Mouse (Mus musculus): ENCODE results near the gene Tsr2.

The Tsr2 gene

DNA sequence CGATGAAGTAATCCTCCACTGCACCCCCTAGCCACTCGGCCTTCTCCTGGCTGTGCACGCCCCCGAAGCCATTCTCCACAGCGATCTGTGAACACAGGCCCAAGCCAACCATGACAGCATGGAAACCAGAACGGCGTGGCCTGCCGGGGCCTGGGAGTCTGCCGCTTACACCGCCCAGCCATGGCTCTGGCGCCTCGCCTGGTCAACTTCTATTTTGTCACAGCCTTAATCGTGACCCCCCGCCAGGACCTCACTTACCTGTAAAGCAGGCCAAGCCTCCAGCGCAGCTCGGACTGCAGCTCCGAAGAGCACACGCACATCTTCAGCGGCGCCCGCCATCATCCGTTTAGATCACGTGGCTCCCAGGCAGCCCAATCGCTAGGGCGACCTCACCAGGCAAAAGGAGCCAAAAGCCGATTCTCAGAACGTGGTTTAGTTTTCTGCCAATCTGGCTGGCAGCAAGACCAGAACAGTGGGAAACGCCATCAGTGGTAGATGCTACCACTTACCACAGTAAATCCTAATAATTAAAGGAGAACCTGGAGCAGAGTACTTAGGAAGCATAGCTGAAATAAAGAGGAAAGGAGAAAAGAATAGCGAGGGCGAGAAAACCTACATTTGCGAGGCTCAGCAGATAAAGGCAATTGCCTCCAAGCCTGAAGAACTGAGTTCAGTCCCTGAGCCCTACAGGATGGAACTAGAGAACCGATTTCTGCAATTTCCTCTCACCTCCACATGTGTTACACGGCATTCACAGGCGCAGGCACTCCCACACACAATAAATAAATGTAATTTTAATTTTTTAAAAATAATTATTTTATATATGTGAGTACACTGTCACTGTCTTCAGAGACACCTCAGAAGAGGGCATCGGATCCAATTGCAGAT, at the start of gene Tsr2:
TSS of gene Tsr2 (minus strand) at position 373 of the 888 bp plus-strand sequence.
- DNase-seq: peak; percentile 81

DNA sequence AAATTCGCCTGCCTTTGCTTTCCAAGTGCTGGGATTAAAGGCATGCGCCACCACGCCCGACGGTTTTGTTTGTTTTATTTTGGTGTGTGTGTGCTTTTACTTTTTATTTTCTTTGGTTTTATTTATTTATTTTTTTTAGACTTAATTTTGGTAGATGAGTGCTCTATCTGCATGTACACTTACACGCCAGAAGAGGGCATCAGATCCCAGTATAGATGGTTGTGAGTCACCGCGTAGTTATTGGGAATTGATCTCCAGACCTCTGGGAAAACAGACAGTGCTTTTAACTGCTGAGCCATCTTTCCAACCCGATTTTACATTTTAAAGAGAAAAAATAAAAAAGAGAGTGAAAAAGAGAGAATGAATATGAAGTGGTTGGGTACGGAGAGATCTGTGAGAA, 36.4 kb upstream of the Tsr2 start:
- DNase-seq: peak; percentile 2

- DNase-seq: no peak
Measured at GRCm38 (mm10) chrX:151130493-151130892, 34.1 kb upstream of the Tsr2 start.

DNA sequence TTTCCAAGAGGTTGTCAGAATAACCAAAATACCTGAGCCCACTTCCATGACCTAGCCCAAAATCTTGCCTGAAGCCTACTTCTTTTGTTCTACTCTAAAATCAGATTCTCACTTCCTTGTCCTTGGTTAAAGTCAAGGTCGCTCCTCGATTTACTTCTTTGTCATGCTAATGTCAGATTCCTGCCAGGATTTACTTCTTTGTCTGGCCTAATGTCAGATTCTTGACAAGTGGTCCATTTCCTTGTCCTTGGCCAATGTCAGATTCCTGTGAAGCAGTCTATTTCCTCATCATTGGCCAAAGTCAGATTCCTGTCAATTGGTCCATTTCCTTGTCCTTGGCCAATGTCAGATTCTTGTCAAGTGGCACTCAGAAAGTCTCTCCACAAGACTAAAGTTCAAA, 27.6 kb upstream of the Tsr2 start:
- DNase-seq: no peak

DNA sequence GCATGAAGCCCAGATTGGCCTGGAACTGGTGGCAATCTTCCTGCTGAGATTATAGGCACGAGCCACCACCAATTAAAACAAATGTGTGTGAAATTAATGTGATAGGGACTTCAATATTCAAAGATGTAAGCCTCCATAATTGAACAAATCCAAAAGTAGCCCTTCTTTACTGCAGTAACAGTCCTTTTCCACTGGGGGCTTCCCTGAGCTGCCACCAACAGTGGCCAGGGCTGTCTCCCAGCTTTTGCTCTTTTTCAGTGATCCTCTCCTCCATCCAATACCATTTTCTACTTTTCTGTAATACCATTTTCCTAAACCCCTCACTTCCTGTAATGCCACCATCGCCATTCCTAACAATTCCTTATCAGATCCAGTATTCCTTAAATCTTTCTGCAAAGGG, 21.1 kb upstream of the Tsr2 start:
- DNase-seq: peak; percentile 4

GRCm38 (mm10) chrX:151116795-151117194, 20.5 kb upstream of the Tsr2 start:
- DNase-seq: peak; percentile 44

- no peak for DNase-seq
Measured at GRCm38 (mm10) chrX:151107301-151108067, 11.1 kb upstream of the Tsr2 start.

DNA sequence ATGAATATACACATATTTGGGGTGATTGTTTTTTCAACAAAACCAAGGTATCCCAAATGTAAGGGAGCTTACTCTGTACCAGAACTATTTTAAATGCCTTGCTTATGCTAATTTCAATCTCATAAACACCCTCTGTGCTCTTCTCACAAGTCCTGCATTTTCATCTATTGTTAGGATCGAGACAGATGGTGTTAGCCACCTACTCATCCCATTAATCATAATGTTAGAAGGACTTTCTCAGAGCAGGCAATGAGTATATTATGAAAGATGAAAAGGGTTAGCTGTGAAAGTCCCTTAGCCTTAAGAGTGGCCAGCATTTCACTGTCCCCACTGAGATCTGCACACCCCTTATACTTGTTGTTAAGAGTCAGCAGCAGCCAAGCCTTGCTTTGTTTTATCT, 8.9 kb downstream of the Tsr2 start:
- DNase-seq: no peak

- no peak for DNase-seq
Measured at GRCm38 (mm10) chrX:151085599-151085998, 10.7 kb downstream of the Tsr2 start.

GRCm38 (mm10) chrX:151076941-151077485, 19.3 kb downstream of the Tsr2 start:
- DNase-seq: peak; percentile 36

- no peak for DNase-seq
Measured at GRCm38 (mm10) chrX:151076007-151076406, 20.3 kb downstream of the Tsr2 start.

DNA sequence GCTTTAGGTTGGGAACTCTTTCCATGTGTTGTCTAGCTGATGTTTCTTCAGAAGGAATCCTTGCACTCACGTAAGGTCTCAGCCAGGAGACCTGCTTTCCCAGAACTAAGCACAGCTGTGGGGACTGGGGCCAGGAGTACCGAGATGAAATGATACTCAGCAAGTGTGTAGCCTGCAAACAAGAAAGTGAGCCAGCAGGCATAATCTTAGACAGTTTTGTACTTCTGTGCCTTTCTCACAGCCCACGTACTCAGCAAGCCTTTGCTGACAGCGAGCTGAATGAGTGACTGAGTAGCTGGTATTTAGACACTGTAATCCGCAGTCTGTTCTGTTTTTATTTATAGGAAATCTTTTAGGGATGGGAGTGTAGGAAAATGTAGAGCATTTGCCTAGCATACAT, 28.5 kb downstream of the Tsr2 start:
- DNase-seq: no peak

DNA sequence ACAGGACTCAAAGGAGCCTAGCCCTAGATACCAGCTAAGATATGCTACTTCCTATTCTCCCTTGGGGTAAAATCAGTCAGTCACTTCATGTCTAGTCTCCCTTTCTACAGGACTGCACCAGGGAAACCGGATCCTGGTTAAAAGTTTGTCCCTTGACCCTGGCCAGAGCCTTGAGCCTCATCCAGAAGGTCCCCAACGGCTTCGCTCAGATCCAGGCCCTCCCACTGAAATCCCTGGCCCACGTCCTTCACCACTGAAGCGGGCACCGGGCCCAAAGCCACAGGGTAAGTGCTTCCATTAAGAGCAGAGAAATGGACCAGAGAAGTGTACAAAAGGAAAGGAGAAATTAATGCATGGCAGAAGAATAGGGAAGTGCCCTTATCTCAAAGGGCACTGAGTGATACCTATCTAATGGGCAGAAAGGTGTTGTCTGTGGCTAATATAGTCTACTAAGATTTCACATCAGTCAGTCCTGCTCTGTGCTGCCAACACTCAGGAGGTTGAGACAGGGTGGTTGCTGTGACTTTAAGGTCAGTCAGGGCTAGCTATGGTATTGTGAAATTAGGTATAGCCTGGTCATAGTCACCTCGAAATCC, 30.2 kb downstream of the Tsr2 start:
- DNase-seq: peak; percentile 22

- DNase-seq: no peak
Measured at GRCm38 (mm10) chrX:151061615-151062299, 34.6 kb downstream of the Tsr2 start.

DNA sequence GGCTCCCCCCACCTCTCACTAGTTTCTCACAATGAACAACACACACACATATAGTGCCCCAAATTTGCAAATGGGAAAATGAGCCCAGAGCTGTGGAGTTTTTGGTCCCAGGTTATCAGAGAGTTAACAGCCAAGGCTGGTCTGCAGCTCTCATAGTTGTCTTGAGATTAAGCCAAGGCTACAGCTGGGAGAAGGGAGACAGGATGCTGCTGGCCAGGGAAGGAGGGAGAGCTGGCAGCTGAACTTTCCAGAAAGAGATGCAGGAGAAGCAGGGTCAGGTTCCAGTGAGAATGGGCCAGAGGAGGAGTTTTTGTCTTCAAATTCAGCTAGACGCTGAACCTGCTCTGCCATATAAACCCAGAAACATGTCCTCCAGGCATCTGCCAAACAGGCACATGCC, 37.0 kb downstream of the Tsr2 start:
- DNase-seq: peak; percentile 16

- DNase-seq: no peak
Measured at GRCm38 (mm10) chrX:151055559-151055958, 40.8 kb downstream of the Tsr2 start.

DNA sequence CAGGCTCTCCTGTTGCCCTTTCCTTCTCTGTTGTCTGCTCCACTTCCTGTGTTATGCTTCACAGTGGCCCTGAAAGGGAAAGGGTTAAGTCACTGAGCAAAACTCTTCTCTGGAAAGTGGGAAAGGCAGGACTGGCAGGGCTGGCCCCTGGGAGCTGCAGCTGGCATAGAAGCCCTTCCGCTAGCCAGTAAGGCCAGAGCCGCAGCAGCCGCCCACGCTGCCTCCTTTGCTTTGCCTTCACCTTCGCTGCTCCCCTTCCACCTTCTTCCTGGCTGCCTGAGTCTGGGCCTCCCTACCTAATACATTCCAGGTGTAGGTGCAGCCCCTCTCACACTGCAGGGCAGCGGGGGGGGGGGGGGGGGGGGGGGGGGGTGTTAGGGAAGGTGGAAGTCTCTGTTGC, 41.9 kb downstream of the Tsr2 start:
- DNase-seq: no peak

GRCm38 (mm10) chrX:151050337-151050736, 46.0 kb downstream of the Tsr2 start:
- no peak for DNase-seq

- DNase-seq: no peak
Measured at GRCm38 (mm10) chrX:151049661-151050215, 46.6 kb downstream of the Tsr2 start.

DNA sequence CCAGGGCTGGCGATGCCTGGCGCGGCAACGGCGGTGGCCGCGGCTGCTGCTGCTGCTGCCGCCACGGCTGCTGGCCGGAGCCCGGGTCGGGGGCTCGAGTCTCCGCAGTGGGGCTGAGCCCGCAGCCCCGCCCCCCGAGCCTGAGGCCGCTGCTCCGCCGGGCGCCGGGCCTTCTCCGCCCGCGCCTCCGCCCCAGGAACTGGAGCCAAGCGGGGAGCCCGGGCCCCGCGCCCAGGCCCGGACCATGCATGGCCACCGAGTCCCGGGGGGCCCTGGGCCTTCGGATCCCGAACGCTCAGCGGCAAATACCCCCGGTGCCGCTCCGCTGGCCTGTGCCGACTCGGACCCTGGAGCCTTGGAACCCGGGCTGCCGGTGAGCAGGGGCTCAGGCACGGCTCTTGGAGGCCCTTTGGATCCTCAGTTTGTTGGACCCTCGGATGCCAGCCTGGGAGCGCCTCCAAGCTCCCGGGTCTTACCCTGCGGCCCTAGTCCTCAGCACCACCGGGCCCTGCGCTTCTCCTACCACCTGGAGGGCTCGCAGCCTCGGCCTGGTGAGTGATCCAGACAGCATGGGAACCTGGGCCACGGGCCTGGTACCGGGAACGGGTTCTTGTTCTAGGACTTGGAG, 48.8 kb downstream of the Tsr2 start:
- peak; percentile 49 for DNase-seq

GRCm38 (mm10) chrX:151046777-151047430, 49.4 kb downstream of the Tsr2 start:
- DNase-seq: peak; percentile 91
